Mouse (Mus musculus): ENCODE measurements around the gene Rassf5. TPM values are rescaled to one million over a fixed set of nuclear protein-coding genes. Genes with fewer than 3 reads are reported as not detected.
"Not testable (repeated sequence)": the region's sequence is repeated elsewhere in the genome, so short reads cannot be mapped to it uniquely, and the experiment has no call there.

Gene Rassf5
- polyA plus RNA-seq, 1 experiment: 20.9 TPM

DNA sequence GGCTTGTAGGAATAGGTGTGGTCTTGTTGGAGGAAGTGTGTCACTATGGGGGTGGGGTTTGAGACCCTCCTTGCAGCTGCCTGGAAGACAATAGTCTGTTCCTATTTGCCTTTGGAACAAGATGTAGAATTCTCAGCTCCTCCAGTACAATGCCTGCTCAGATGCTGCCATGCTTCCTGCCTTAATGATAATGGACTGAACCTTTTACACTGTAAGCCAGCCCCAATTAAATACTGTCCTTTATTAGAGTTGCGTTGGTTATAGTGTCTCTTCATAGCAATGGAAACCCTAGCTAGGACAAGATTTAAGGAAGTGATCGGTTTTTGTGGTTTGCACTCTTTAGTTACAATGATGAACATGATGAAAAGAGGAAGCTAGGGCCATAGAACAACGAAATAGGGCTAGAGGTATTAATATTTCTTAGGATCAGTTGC lies 98.9 kb downstream of the Rassf5 start:
- no peak for DNase-seq
- Histone ChIP-seq H3K4me1 (ENCODE audit: control insufficient read depth, insufficient read depth, low read length) (no peaks in the 10 kb centered on the region), H3K27ac (ENCODE audit: insufficient read depth, low read length) (no peak overlapping the region), H3K4me3 (replicated peaks; ENCODE audit: insufficient read depth, low read depth, low read length) (no peak overlapping the region), H3K27me3 (ENCODE audit: control insufficient read depth, insufficient read depth, low read length) (no peaks in the 10 kb centered on the region)
- no peak for TF ChIP-seq CTCF (IDR thresholded peaks at IDR 0.05; ENCODE audit: borderline replicate concordance, insufficient read depth, low read depth, low read length)
- no peak for TF ChIP-seq POLR2A (IDR thresholded peaks at IDR 0.05; ENCODE audit: borderline replicate concordance, insufficient read depth, low read length)
- 83% methylated on average over 3 of the region's 3 CpGs for WGBS

DNA sequence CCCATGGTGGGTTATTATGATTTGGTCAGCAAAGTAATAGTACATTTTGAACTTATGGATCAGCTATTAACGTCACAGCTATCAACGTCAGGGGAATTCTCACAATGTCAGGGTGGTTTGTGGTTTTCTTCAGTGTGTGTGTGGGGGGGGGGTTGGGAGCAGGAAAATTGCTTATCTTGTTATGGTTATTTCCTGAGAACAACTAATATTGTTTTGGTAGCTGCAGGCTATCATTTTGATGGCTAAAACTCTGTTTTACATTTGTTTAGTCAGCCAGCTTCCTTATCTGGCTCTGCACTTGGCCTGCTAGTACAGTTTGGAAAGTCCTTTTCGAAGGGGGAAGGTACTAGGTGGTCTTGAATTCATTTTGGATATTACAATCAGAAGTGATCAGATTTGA lies 99.8 kb downstream of the Rassf5 start:
- H3K4me3 ChIP-seq (replicated peaks; ENCODE audit: insufficient read depth, low read depth, low read length); H3K27ac ChIP-seq (ENCODE audit: insufficient read depth, low read length); H3K27me3 ChIP-seq (ENCODE audit: control insufficient read depth, insufficient read depth, low read length); H3K4me1 ChIP-seq (ENCODE audit: control insufficient read depth, insufficient read depth, low read length); DNase-seq: not testable (repeated sequence)
- WGBS: 86% methylated on average over 3 of the region's 3 CpGs

DNA sequence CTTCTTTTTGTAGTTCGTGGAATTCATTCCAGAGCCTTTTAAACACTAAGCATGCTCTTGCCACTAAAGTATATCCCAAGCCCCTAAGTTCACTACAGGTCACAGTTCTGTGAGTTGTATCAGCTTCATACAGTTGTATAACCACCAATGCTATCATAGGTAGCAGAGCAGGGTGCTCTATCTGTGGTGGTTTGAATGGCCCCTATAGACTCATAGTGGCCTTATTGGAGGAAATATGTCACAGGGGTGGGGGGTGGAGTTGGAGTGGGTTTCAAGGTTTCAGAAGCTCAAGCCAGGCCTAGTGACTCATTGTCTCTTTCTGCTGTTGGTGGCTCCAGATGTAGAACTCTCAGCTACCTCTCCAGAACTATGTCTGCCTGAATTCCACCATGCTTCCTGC lies 102.6 kb downstream of the Rassf5 start:
- no peak overlapping the region for H3K4me3 ChIP-seq (replicated peaks; ENCODE audit: insufficient read depth, low read depth, low read length)
- no peak for DNase-seq
- no peaks in the 10 kb centered on the region for H3K4me1 ChIP-seq (ENCODE audit: control insufficient read depth, insufficient read depth, low read length)
- no peak overlapping the region for H3K27ac ChIP-seq (ENCODE audit: insufficient read depth, low read length)
- no peaks in the 10 kb centered on the region for H3K27me3 ChIP-seq (ENCODE audit: control insufficient read depth, insufficient read depth, low read length)
- TF ChIP-seq POLR2A (IDR thresholded peaks at IDR 0.05; ENCODE audit: borderline replicate concordance, insufficient read depth, low read length) (no peak), CTCF (IDR thresholded peaks at IDR 0.05; ENCODE audit: borderline replicate concordance, insufficient read depth, low read depth, low read length) (no peak)
- 84% methylated on average over 1 of the region's 1 CpGs for WGBS

DNA sequence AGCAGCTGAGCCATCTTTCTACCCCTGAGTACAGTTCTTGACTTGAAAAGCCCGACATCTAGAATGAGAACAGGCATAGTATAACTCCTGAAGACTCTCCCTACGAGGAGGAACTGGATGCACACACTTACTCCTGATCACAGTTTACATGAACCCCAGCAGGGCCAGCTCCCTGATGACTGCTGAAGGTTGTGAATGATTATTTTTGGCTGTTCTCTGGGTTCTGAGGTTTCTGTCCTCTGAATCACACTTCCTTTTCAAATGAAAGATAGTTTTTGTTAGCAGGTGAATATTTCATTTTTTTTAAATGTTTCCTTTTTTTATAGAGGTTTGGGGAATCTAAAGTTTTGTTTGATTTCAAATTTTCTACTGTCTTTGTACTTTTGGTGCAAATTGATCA lies 103.6 kb downstream of the Rassf5 start:
- no peaks in the 10 kb centered on the region for H3K27me3 ChIP-seq (ENCODE audit: control insufficient read depth, insufficient read depth, low read length)
- no peak overlapping the region for H3K4me3 ChIP-seq (replicated peaks; ENCODE audit: insufficient read depth, low read depth, low read length)
- no peak overlapping the region for H3K27ac ChIP-seq (ENCODE audit: insufficient read depth, low read length)
- TF ChIP-seq CTCF (IDR thresholded peaks at IDR 0.05; ENCODE audit: borderline replicate concordance, insufficient read depth, low read depth, low read length): no peak
- TF ChIP-seq POLR2A (IDR thresholded peaks at IDR 0.05; ENCODE audit: borderline replicate concordance, insufficient read depth, low read length): no peak
- no peak for DNase-seq
- 60% methylated on average over 2 of the region's 2 CpGs for WGBS
- no peaks in the 10 kb centered on the region for H3K4me1 ChIP-seq (ENCODE audit: control insufficient read depth, insufficient read depth, low read length)

DNA sequence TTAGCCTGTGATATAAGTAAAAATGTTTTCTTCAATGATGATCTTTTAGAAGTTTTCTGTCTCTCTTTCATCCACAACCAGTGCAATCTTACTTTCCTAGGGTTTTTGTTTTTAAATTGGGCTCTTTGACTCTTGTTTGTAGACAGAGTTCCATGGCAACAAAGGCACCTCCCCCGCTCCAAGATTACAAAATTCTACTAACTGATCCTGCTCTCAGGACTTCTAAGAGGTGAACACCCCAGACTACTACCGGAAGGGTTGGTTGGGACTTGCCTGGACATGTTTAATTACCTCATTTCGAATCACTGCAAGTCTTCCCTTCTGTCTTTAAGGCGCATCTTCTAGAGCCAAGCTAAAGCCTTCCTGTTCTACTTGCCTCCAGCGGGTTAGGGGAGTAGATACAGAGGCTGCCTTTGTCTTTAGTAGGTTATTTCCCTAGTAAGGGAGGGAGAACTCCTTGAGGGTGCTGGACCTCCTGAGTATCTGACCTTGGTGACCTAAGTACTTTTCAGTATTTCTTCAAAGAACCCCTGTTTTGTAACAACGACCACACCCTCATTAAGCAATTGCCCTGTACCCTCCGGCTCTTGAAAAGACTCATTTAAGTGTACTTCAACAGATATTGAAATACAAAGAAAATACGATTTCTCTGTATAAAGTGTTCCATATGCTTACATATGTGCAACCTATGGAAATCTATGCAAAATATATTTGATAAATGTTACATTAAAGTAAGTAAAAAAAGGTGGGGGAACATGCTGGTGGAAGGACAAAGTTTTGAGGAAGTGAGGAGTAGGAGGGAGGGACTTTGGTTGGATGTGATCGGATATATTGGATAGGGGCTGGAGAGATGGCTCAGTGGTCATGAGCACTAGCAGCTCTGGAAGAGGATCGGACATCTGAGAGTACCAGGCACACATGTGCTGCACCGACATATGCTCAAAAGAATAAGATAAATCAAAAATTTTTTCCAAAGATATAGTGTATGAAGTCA lies 105.7 kb downstream of the Rassf5 start:
- Histone ChIP-seq H3K4me1 (ENCODE audit: control insufficient read depth, insufficient read depth, low read length) (no peaks in the 10 kb centered on the region), H3K27me3 (ENCODE audit: control insufficient read depth, insufficient read depth, low read length) (no peaks in the 10 kb centered on the region), H3K27ac (ENCODE audit: insufficient read depth, low read length) (no peak overlapping the region), H3K4me3 (replicated peaks; ENCODE audit: insufficient read depth, low read depth, low read length) (peak overlapping the region; percentile 96)
- DNase-seq: no peak
- WGBS: 82% methylated on average over 11 of the region's 11 CpGs
- TF ChIP-seq CTCF (IDR thresholded peaks at IDR 0.05; ENCODE audit: borderline replicate concordance, insufficient read depth, low read depth, low read length) (no peak), POLR2A (IDR thresholded peaks at IDR 0.05; ENCODE audit: borderline replicate concordance, insufficient read depth, low read length) (no peak)

DNA sequence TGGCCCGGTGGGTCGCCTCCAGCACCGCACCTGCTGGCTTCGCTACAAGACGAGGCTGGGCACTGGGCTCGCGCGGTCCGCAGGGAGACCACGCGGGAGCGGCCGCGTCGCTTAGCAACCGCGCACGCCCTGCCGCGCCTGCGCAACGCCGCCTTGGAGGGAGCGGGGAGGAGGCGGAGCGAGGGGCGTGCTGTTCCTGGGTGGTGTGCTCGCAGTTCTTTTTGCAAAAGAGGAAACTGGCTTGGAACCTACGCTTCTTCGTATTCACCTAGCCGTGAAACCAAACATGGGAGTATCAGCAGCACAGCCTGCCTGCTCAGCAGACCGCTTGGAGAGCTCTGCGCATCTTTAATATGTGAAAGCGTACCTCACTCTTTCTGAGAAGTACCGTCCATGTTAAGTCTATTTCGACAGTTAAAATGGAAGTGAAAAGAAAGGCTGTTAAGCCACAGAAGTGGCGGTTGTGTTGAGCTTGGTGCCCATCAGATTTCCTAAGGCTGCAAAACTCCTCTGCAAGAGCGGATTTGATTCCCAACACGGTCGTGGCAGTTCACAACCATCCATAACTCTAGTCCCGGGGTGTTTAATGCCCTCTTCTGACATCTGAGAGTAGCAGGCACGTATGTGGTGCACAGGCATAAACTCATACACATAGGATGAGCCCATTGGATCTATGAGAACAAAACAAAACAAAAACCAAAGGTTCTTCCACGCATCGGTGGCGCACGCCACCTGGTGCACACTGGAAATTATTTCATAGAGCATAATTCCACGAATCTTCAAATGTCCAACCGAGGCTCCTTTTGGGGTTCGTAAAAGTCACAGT lies 106.7 kb downstream of the Rassf5 start, which contains the start of gene Dyrk3:
Gene Dyrk3 (minus strand): TSS at position 150 of the 826 bp plus-strand sequence.
- DNase-seq: peak; percentile 87 to 89
- peak; percentile 47; the same call in 1 of the 2 replicates for TF ChIP-seq CTCF (IDR thresholded peaks at IDR 0.05; ENCODE audit: borderline replicate concordance, insufficient read depth, low read depth, low read length)
- peak; percentile 56; the same call in 1 of the 2 replicates for TF ChIP-seq POLR2A (IDR thresholded peaks at IDR 0.05; ENCODE audit: borderline replicate concordance, insufficient read depth, low read length)
- WGBS: 1% methylated on average over 49 of the region's 49 CpGs
- Histone ChIP-seq H3K27ac (ENCODE audit: insufficient read depth, low read length) (no peak within 1 kb of the TSS), H3K4me3 (replicated peaks; ENCODE audit: insufficient read depth, low read depth, low read length) (peak within 1 kb of the TSS; percentile 96), H3K27me3 (ENCODE audit: control insufficient read depth, insufficient read depth, low read length) (no peaks in the 10 kb centered on the region), H3K4me1 (ENCODE audit: control insufficient read depth, insufficient read depth, low read length) (no peaks in the 10 kb centered on the region)

DNA sequence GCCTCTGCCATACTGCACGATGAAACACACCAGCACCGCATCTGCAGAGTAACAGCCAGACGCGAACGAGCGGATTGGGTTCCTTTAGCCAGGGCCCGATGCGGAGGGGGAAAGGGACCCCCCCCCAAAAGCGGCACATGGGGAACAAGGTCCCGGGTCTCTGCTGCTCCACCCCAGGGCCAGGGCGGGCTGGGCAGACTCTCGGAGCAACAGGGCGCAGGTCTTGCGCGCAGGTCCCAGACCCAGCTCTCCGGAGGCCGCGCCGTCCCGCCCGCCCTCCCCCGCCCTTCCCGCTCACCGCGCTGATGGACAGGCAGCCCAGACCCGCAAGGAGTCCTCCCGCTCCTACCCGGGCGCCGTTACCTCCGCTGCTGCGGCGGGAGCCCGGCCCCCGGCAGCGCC lies 107.3 kb downstream of the Rassf5 start:
- DNase-seq: no peak
- WGBS: under 1% methylated on average over 35 of the region's 36 CpGs
- TF ChIP-seq CTCF (IDR thresholded peaks at IDR 0.05; ENCODE audit: borderline replicate concordance, insufficient read depth, low read depth, low read length) (no peak), POLR2A (IDR thresholded peaks at IDR 0.05; ENCODE audit: borderline replicate concordance, insufficient read depth, low read length) (no peak)
- Histone ChIP-seq H3K27ac (ENCODE audit: insufficient read depth, low read length) (no peak overlapping the region), H3K4me3 (replicated peaks; ENCODE audit: insufficient read depth, low read depth, low read length) (peak overlapping the region; percentile 96), H3K4me1 (ENCODE audit: control insufficient read depth, insufficient read depth, low read length) (no peaks in the 10 kb centered on the region), H3K27me3 (ENCODE audit: control insufficient read depth, insufficient read depth, low read length) (no peaks in the 10 kb centered on the region)

All from cerebellum, adult 2 months (tissue).